Mouse (Mus musculus) monocyte, adult 5-6 weeks (primary cell): Measurements from ENCODE around the gene Nfib. TPM values are rescaled to one million over a fixed set of nuclear protein-coding genes. Genes with fewer than 3 reads are reported as not detected.

ENCODE experiments used
- ATAC-seq: fragments of 153-309, 156-312 bp; replicated peaks from 2 replicates; pipeline ENCODE4 v1.8.0; 2017; ENCODE audit warnings: mild to moderate bottlenecking; ENCODE audit not compliant: low TSS enrichment, insufficient number of reproducible peaks, severe bottlenecking, poor library complexity, low FRiP score
- total RNA-seq: library from RNA; stranded (forward); fragments of 200-1000, 200-491, 200-594 nt; gene quantifications from 3 replicates; pipeline ENCODE4 v1.2.3, GENCODE M21; 2017

The Nfib gene
- total RNA-seq, 1 experiment from 2014 or later = 0.29 TPM

DNA sequence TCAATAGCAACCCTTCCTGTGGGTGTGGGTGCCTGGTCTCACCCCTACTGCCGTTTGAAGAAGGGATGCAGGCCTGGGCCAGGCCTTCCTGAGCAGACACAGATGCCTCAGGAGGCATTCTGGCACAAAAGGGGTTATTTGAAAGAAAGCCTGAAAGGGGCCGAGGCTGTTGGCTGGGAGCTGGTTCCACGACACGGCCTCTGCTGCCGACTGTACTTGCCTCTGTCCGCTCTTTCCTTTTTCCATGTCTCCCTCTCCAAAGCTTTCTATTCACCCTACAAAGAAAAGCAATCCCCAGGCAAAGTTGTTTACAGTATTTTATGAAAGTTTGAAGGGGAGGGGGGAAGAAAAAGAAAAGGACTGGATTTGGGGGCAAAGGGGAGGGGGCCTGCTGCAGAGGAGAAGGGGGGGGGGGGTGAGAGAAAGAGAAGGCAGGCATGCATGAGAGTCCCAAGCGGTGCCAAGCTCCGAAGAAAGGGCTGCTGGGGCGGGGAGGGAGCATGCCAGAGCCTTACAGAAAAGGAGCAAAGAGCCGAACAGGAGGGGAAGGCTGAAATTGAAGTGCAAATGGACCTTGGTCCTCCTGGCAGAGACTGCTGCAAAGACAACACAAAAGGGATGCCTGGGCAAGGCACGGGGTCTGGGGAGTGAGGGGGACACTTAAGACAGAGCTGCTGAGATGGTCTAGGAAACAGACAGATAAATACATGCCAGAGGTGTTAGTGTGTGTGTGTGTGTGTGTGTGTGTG is 172.9 kb downstream of the Nfib start:
- ATAC-seq = no peak

DNA sequence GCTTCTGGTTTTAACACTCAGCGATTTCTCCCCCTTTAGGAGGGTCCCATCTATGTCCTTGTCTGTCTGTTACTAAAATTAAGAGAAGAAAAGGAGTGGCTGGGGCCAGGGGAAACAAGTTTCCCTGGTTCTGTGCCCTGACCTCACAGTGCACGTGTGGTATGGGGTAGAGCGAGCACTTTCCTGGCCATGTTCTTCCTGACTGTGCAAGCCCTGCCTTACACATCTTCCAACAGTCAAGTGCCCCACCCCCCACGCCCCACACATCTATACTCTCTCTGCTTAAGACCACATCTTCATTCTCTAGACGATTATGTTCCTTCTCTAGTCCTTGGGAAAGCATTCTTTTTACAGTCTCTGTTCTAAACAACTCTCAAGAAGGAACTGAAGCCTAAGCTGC is 173.6 kb downstream of the Nfib start:
- ATAC-seq = no peak

DNA sequence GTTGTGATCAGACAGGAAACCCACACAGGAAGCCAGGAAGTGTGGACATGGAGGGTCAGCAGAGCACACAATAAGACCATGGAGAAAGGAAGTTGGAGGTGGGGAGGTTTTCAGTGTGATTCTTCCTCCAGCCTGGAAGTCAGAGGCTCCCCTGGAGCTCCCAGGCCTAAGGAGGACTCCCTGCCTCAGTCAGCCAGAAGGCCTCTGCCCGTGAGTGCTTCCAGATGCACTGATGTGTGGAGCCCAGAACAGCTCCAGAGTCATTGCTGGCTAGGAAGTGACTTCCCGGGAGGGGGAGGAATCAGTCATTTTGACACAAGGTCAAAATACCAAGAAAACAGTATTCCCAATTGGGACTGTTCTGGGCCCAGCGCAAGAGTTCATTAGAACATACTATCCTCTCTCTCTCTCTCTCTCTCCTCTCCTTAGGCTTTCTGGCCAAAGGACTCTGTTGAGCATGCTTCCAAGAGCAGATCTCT is 174.6 kb downstream of the Nfib start:
- ATAC-seq = no peak

DNA sequence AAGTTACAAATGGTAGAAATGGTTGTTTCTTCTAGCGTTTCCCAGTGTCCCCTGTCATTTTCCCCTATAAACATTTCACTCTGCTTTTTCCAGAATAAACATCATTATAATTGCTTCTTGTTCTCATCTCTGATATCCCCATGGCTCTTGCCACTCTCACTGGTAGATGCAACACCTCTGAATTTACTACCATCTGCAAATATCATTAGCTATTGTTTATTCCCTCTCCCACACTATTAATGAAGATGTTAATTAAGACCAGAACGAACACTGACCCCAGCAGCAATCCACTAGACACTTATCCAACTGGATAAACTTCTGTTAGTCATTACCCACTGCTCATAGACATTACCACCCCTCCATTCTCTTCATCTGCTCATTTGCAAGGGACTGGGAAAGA is 176.6 kb downstream of the Nfib start:
- ATAC-seq = no peak

DNA sequence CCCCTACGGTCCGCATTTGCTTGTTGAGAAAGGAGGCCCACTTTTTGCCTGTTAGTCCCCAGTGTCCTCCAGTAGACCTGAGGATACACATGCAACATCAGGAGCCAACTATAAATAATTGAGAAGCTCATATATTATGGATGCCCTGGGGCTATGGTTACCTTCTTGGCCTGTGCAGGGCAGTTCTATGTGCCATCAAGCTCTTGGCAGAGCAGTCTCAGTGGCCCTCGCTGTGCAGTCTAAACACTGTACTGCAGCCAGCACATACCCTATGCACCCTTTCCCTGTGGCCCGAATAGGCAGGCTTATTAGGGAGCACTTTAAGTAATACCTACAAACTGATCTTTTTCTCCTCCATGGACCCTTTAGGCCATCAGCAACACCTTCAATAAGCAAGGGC is 185.6 kb downstream of the Nfib start:
- ATAC-seq = no peak

DNA sequence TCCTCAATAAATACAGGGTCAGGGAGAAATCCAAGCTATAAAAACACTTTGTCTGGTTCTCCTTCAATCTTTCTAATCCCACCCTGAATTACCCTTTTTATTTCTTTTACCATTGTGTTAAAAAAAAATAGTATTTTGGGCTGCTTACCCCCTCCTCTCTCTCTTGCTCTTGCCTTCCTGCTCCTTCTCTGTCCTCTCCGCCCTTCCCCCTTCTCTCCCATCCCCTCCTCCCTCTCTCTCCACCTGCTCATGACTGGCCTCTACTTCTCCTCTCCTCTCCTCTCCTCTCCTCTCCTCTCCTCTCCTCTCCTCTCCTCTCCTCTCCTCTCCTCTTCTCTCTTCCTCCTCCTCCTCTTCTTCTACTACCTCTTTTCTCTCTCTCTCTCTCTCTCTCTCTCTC is 187.4 kb downstream of the Nfib start:
- ATAC-seq = no peak

DNA sequence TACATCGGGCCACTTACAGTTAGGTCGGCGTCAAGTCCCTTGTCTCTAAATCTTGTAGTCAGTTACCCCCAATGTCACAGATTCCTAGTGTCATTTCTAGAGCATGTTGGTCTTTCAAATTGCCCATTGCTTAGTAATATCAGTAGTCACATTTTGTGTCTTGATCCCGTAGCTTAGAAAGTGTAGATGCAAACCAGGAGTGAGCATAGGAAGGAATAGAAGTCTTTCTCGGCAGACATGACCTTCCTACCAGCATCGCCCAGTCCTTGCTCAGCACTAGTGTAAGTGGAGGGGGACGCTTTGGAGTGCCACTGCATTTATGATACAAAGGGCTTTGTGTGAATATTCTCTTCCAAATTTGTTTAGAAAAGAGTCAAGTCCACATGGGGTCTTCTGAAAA is 188.2 kb downstream of the Nfib start:
- no peak for ATAC-seq

DNA sequence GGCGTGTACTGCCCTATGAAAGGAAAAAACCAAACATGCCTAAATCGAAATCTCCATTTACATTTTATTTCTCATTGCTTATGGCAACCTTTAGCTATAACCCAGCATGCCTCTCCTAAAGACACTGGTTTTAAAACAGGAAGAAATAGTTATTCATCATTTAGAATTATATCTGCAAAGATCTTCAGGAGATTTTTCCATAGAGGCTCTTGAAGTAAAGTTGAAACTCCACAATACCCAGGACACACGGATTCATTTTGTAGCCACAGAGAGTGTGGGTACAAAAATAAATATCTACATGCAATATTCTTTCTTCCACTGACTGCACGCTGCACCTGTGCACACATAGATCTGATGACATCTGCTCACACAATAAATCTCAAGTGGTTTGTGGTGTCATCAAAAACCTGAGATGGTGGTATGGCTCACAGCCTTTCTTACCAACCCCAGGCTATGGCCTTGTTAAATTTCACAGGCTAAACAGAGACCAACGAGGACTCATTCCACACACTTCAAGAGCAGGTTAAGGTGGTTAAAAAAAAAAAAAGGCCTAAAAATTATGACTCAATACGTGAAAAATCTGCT is 189.2 kb downstream of the Nfib start:
- ATAC-seq = no peak

DNA sequence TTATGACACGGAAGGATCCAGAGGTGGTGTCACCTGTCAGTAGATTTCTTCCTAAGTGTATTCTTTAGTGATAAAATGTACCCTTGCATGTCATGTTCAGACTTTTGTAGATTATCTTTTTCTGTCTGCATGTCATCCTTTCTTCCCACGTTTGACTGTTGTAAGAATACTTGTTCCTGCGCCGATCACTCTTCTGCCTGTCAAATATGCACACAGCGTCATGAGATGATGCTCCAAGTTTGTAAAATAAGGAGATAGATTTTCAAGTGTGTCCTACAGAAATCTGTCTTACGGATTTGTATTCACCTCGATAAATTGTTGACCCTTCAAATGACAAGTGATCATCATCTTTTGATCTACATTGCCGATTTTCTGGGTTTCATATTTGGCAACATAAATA is 190.6 kb downstream of the Nfib start:
- ATAC-seq = no peak

DNA sequence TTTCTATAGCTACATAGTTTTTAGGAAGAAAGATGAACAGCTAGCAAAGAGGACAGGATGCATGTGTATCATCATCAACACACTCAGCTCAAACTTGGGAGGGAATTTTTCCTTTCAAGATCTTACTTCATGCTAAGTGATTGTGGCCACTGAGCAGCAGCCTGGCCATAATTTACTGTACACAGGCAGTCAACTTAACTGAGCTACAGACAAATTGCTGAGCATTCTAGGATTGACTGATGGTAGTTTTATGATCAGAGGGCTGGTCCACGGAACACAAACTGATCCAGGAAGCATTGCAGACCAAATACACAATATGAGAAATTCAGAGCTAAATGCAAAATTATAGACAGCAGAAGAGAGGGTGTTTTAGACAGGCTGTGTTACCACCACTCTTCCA is 191.2 kb downstream of the Nfib start:
- no peak for ATAC-seq

DNA sequence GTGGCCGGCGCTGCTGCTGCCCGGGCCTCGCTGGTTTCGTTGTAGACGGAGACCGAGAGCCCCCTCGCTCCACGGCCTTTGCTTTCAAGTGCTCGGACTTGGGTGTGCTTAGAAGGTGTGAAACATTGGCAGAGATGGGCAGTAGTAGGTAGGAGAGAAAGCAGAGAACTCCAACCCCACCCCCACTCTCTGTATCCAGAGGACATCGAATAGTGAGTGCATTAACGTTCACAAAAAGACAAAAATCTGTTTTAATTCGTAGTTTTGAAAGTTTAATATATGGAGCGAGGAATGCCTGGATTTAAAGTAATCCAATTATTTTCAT is 192.2 kb downstream of the Nfib start:
- no peak for ATAC-seq

DNA sequence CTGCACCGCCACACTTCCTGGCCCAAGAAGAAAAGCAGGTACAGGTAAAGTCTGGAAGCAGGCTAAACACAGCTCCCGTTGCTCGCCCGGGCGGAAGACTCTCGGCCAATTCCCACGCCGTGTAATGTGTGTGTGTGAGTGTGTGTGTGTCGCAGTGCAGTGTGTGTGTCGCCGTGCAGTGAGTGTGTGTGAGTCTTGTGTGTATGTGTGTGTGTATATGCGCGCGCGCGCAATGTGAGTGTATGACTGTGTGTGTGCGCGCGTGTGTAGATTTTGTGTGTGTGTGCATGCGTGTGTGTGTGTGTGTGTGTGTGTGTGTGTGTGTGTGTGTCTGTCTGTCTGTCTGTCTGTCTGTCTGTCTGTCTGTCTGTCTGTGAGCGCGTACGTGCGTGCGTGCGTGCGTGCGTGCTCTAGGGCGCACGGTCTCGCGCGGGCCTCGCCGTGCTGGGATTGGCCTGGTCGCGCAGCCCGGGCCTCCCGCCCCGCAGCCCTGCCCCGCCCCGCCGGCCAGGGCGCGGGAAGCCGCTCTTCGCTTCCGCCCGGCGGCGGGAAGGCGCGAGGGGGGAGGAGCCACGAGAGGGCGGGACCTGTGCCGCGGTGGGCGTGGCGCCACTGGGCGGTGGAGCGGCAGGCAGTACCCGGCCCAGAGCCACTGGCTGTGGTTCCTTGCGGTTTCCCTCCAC is 192.7 kb downstream of the Nfib start:
- no peak for ATAC-seq

DNA sequence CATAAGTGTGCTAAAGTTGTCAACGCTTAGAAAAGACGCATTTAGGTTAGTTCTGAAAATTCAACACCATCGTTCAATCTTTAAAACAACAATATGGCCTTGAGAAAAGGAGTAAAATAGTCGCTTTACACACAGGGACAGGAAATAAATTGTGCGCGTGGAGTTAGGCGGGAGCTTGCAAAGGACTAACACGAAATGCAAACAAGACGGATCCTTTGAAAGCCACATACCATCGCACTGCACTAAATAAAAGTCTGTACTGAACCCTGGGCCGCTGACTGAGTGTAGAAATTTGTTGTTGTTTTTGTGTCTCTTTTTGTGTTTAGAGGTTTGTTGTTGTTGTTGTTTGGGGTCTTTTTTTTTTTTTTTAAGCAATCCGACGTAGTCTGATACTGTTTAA is 193.2 kb downstream of the Nfib start:
- no peak for ATAC-seq

DNA sequence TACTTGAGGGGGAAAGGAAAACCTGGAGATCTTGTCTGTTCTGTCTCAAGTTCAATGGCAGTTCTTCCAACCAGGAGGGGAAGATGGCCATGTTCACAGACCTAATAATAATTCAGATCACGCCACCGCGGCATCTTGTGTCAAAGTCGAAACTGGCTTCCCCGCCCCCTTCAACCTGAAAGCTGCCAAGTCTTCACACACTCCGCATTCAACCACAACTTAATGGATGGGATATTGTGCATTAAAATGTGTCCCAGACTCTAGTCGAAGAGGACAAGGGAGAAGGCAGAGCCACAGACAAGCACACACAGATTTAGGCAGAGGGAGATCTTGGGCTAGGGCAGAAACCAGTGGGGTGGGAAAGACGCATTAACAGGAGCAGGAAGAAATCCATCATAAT is 194.0 kb downstream of the Nfib start:
- no peak for ATAC-seq

DNA sequence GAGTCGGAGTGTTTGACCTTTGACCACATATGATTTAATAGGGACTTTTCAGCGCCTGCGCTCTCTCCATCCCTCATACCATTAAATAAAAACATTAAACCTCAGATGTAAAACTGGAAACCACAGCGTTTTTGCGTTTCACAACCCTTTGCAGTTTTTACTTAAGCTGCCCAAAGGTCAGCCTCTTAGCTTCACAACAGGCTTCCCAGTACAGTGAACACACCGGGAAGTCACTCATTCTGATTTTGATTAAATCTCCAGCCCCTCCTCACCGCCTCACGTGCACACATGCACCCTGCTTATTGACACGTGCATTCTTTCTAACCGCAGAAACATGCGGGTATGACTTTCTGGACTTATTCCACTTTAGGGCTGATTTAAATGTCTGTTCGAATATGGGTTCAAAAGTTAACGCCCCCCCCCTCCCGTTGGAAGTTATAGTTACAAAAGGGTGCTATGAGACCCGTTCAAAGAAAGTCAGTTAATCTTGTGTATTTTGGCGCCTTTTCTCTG is 194.5 kb downstream of the Nfib start:
- ATAC-seq = no peak

DNA sequence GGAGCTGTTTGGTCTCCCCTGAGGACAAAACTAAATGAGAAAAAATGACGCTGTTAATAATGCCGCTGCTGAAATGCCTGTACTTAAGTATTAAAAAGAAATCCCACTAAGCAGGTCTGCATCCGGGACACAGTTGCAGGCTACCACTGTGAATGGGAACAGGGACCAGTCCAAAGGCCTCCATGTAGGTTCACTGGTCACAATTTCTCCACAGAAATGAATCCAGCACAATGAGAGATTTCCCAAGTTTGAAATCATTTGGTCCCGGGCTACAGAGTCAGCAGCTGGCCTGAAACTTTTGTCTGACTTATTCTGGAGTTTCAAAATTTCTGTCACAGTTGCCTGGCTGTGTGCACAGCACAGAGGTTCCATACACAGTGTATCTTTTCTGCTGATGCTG is 195.8 kb downstream of the Nfib start:
- no peak for ATAC-seq

DNA sequence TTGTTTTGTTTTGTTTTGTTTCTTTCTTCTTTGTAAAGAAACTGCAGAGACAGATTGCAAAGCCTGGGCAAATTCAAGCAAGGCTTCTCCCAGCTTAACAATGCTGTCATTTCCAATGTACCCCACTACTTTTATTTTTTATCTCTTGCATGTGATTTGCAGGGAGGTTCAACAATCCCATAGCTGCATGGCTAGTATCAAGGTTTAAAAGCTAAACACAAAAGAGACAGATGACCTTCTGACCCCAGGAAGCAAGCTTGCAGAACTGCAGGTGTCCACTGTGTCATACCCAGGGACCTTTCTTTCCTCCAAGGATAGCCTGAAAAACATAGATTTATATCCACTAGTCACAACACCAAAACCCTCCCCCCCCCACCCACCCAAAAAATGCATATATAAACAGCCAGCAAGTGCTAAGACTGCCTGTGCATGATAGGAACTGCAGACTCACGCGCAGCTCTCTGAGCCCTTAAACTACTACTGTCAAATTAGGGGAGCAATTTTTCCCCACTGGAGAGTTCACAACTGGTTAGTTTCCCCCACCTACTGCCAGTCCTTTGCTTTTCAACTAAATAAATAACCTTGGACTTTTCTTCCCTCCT is 196.3 kb downstream of the Nfib start:
- no peak for ATAC-seq

DNA sequence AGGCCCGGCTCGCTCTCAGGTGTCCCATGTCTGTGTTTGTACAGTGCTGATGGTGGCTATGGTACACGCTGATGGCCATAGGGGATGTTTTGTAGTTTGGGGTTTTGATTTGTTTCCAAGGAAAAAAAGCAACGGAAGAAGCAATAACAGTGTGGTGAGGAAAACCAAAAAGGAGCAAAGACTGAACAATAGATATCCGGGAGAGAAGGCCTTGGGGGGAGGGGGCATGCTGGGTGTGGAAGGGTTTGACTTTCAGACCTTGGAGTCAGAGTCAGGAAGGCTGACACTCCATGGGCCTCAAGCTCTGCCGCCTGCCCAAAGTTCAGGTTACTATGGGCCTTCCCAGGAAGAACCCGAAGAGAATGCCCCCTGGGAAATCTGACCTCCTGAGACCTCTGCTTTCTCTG is 197.3 kb downstream of the Nfib start:
- ATAC-seq = no peak

DNA sequence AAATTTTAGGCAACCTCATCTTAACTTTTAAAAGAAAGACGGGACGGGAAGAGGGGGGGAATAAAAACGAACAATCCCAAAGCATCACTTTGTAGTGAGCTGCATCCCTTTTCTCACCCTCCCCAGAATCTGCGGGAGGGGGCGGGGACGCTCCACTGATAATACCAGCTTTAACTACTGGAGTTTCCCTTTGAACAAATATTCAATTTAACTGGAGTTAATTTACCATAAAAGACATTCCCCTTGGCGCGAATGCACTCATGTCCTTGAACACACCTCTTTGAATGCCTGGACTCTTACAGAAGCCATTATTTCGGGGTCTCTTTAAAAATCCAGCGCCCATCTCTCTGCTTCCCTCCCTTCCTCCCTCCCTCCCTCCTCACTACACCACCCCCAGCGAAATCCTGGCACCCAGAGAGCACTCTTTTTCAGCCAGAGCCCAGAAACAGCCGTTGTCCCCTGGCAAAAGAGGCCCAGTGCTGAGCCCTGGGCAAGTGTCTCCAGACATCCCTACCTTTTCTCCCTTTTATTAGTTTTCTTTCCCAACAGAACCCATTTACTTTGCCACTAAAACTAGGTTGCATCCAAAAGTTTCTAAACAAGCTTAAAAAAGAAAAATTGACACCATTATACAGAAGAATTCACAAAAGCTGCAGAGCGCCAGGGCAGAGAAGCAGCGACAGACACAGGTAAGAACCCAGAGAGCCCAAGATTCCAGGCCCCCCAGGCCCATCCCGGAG is 197.8 kb downstream of the Nfib start:
- ATAC-seq = no peak
